Mouse (Mus musculus): ENCODE measurements at regions not wholly inside any gene's neighbourhood (a gene's known extent, or its start where the extent isn't known, plus 50 kb on each side); places are given as distances from the start of the nearest gene placed in this dataset.
A peak's percentile ranks its signal among the peaks of the same experiment; 100 is the strongest.

DNA sequence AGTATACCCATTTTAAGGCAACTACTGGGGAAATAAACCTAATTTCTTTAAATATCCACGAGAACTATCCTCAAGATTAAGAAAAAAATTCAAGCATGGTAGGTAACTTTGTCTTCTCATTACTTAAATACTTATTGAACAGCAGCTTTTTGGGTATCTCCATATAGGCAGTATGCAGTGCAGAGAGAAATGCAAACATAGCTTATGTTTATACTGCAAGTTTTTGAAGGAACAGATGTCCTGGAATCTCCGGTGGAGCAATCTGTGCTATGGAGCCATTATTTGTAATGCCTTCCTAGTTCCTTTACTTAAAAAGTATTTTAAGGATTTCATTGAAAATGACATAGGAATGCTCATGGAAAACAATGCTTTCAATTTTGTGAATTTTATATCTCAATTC is 91.7 kb upstream of the Adgrb3 start:
- Histone ChIP-seq H3K4me1 (ENCODE audit: control insufficient read depth, insufficient read depth, low read depth, low read length) (no peaks in the 10 kb centered on the region), H3K27me3 (replicated peaks; ENCODE audit: control insufficient read depth, insufficient read depth, low read length) (no peaks in the 10 kb centered on the region), H3K36me3 (ENCODE audit: control insufficient read depth, insufficient read depth, low read length) (no peaks in the 10 kb centered on the region), H3K4me3 (ENCODE audit: low read length) (no peak overlapping the region), H3K9me3 (ENCODE audit: control insufficient read depth, low read length) (no peaks in the 10 kb centered on the region), H3K9ac (ENCODE audit: low read depth, low read length) (no peak overlapping the region), H3K27ac (ENCODE audit: low read depth, low read length) (no peak overlapping the region), H3K4me2 (ENCODE audit: low read length) (no peak overlapping the region)
- no peak for ATAC-seq
- 82% methylated on average over 2 of the region's 2 CpGs for WGBS

DNA sequence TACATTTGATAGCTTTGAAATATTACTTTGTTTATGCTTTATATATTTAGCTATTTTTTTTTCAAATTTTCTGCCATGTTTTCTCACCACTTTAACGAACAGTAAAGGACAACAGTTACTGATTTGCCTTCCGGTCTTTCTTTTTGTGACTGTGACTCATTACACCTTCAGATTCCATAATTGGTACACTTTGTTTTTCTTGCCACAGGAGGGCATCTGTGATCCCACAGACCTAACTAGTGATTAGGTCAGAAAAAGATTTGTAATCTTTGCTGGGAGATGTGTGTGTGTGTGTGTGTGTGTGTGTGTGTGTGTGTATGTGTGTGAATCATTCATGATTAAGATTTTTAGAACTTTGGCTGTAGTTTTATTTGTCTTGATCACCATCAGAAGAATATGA is 64.7 kb upstream of the Adgrb3 start:
- 72% methylated on average over 2 of the region's 2 CpGs for WGBS
- H3K9ac ChIP-seq (ENCODE audit: low read depth, low read length), result no peak overlapping the region

DNA sequence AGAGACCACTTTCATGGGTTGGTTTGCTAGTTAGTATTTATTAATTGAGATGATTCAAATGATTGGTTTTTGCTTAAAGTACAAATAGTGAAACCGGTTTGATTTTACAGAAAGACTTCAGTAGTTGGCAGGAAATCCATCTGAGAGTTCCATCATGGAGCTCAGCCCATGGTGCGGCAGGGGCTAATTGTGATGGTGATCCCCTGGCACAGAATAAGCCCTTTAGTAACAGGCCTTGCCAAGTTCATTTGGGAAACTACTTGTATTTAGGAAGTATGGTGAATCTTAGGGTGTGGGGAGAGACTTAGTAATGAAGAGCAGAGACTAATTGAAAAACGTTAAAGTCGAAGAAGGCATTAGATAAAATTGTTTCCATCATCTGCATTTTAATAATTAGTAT is 63.5 kb upstream of the Adgrb3 start:
- no peak overlapping the region for H3K4me3 ChIP-seq (ENCODE audit: low read length)
- H3K27ac ChIP-seq (ENCODE audit: low read depth, low read length), result no peak overlapping the region
- WGBS, result 30% methylated on average over 4 of the region's 4 CpGs
- peak; percentile 84 for ATAC-seq
- H3K27me3 ChIP-seq (replicated peaks; ENCODE audit: control insufficient read depth, insufficient read depth, low read length), result no peaks in the 10 kb centered on the region
- no peak overlapping the region for H3K9ac ChIP-seq (ENCODE audit: low read depth, low read length)
- no peaks in the 10 kb centered on the region for H3K9me3 ChIP-seq (ENCODE audit: control insufficient read depth, low read length)
- no peaks in the 10 kb centered on the region for H3K36me3 ChIP-seq (ENCODE audit: control insufficient read depth, insufficient read depth, low read length)
- H3K4me2 ChIP-seq (ENCODE audit: low read length), result no peak overlapping the region
- no peaks in the 10 kb centered on the region for H3K4me1 ChIP-seq (ENCODE audit: control insufficient read depth, insufficient read depth, low read depth, low read length)

More for the DNA sequence above, 64.7 kb upstream of the Adgrb3 start:
- no peak for ATAC-seq
- Histone ChIP-seq H3K36me3 (ENCODE audit: control insufficient read depth, insufficient read depth, low read length) (no peaks in the 10 kb centered on the region), H3K4me1 (ENCODE audit: control insufficient read depth, insufficient read depth, low read depth, low read length) (no peaks in the 10 kb centered on the region), H3K4me2 (ENCODE audit: low read length) (no peak overlapping the region), H3K27me3 (replicated peaks; ENCODE audit: control insufficient read depth, insufficient read depth, low read length) (no peaks in the 10 kb centered on the region), H3K27ac (ENCODE audit: low read depth, low read length) (no peak overlapping the region), H3K4me3 (ENCODE audit: low read length) (no peak overlapping the region), H3K9me3 (ENCODE audit: control insufficient read depth, low read length) (0 out of 2 replicates have a peak, but pooled peaks cover 2% of the 10 kb centered on the region)

DNA sequence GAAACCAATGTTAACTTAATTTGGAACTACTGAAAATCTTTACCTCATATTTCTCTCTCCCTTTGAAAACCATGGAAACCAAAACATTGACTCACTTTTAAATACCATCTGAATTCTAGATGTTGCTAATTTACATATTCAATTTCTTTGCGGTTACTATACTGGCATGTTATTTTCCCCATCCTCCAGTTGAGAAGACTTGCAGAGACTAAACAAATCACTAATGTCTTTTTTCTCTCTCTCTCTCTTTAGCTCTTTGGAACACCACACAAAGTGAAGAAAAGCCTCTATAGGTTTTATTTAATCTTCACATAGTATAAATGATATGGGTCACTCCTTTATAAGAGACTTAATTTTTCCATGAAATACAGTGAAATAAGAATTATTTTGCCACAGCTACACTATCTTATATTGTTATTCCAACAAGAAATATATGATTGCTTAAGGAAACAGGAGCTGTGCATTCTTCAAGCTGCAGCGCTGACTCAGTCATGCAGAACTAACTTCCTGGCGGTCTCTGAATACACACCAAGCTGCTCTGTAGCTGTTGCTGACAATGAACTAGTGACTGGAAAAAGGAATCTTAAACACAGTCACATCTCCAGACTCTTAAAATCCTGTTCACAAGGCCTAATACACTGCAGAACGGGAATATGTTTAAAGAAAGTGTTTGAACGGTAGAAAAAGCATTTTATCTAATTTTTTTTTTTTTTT is 62.7 kb upstream of the Adgrb3 start:
- 15% methylated on average over 5 of the region's 5 CpGs for WGBS
- no peaks in the 10 kb centered on the region for H3K27me3 ChIP-seq (replicated peaks; ENCODE audit: control insufficient read depth, insufficient read depth, low read length)
- H3K9ac ChIP-seq (ENCODE audit: low read depth, low read length), result no peak overlapping the region
- H3K36me3 ChIP-seq (ENCODE audit: control insufficient read depth, insufficient read depth, low read length), result no peaks in the 10 kb centered on the region
- no peak overlapping the region for H3K4me3 ChIP-seq (ENCODE audit: low read length)
- no peak overlapping the region for H3K4me2 ChIP-seq (ENCODE audit: low read length)
- peak; percentile 95 for ATAC-seq
- H3K9me3 ChIP-seq (ENCODE audit: control insufficient read depth, low read length), result no peaks in the 10 kb centered on the region
- no peak overlapping the region for H3K27ac ChIP-seq (ENCODE audit: low read depth, low read length)
- no peaks in the 10 kb centered on the region for H3K4me1 ChIP-seq (ENCODE audit: control insufficient read depth, insufficient read depth, low read depth, low read length)

DNA sequence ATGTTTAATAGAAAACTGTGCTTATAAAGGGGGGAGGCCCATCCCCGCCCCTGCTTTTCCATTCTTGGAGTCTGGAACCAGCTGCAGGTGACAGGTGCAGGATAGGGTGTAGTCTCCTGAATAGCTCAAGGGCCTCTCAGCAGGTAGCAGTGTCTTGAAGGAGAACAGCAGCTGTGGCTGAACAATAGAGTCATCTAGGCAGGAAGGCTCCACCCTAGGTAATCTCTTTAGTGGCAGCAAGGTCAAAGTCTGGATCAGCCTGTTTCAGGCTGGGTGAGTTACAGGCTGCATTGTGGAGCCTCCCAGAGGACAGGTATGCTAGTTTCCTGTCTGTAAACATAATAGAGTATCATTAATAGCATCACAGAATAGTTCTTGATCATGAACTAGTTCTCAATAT is 58.5 kb upstream of the Adgrb3 start:
- Histone ChIP-seq H3K4me1 (ENCODE audit: control insufficient read depth, insufficient read depth, low read depth, low read length) (no peaks in the 10 kb centered on the region), H3K4me2 (ENCODE audit: low read length) (no peak overlapping the region), H3K9me3 (ENCODE audit: control insufficient read depth, low read length) (no peaks in the 10 kb centered on the region), H3K36me3 (ENCODE audit: control insufficient read depth, insufficient read depth, low read length) (no peaks in the 10 kb centered on the region), H3K27ac (ENCODE audit: low read depth, low read length) (no peak overlapping the region), H3K4me3 (ENCODE audit: low read length) (no peak overlapping the region), H3K27me3 (replicated peaks; ENCODE audit: control insufficient read depth, insufficient read depth, low read length) (no peaks in the 10 kb centered on the region), H3K9ac (ENCODE audit: low read depth, low read length) (no peak overlapping the region)
- no peak for ATAC-seq
- WGBS, result 81% methylated on average over 1 of the region's 1 CpGs

DNA sequence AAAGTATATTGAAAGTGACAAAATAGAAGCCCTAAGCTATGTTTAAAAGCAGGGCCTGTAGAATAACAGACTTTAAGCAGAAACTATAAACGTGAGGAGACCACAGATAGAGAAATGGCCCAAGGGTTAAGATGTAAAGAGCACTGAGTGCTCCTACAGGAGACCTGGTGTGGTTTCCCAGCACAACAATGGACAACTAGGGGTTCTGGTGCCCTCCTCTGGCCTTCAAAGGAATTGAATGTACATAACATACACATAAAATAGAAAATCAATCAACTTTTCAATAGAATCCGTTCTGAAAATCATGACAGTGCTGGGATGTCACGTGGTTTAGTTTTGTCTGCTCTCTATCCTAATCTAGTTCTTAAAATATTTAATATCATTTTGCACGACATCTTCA is 55.5 kb upstream of the Adgrb3 start:
- H3K4me3 ChIP-seq (ENCODE audit: low read length), result no peak overlapping the region
- H3K27ac ChIP-seq (ENCODE audit: low read depth, low read length), result no peak overlapping the region
- H3K9ac ChIP-seq (ENCODE audit: low read depth, low read length), result no peak overlapping the region
- H3K36me3 ChIP-seq (ENCODE audit: control insufficient read depth, insufficient read depth, low read length), result no peaks in the 10 kb centered on the region
- no peaks in the 10 kb centered on the region for H3K27me3 ChIP-seq (replicated peaks; ENCODE audit: control insufficient read depth, insufficient read depth, low read length)
- H3K4me1 ChIP-seq (ENCODE audit: control insufficient read depth, insufficient read depth, low read depth, low read length), result no peaks in the 10 kb centered on the region
- ATAC-seq, result no peak
- no peaks in the 10 kb centered on the region for H3K9me3 ChIP-seq (ENCODE audit: control insufficient read depth, low read length)
- H3K4me2 ChIP-seq (ENCODE audit: low read length), result no peak overlapping the region
- 71% methylated on average over 4 of the region's 4 CpGs for WGBS

Measured in hindbrain, embryonic 16.5 days (tissue).